ENCODE assay signal across 13 mouse cellular contexts in the genomic region with DNA sequence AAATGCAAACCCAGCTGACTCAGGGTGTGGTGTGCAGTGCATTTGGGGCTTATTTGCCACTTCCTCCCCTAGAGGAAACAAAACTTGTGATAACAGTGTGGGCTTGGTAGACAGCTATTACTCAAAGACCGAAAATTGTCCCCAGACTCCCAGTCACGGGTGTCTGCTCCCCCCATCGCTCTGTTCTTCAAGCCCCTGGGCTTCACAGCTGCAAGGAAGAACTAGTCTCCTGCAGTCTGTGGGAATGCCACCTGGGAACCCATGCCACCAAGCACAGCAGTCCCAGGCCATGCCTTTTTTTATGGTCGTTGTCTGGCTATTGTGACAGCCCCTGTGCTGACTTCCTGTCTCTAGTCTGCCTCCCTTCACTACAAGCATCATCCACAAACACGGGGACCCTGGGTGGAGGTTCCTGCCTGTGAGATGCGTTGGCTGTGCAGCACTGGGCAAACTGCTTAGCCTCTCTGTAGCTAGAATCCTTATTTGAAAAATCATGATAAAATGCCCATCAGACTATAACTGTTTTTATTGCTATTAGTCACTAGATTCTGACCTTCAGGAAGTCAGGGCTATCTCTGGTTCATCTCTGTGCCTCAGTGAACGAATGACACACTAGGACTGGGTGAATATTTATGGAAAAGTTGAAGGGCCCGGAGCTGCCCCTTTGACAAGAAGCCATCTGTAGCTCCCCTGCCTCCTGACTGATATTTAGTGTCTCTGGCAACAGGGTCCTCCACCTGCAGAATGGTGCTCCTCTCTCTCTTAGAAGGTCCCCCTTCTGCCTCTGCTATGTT. TPM values are rescaled to one million over a fixed set of nuclear protein-coding genes. Genes with fewer than 3 reads are reported as not detected.
DNase-seq lines count a peak whose midpoint lies in the region; ATAC-seq and TF ChIP-seq lines count a peak whose summit lies in the region.
"Had no signal": no experiment of that assay in that cellular context is flagged by ENCODE, and none has a peak within 500 bp of the region (broad histone marks: within the 10 kb centered on the region; RNA-seq: fewer than 3 reads in every experiment).

No protein-coding gene starts in this region.

- H3K27me3 ChIP-seq in heart, embryonic 10.5 days (ENCODE audit: insufficient read depth, poor library complexity, severe bottlenecking), result peaks cover 28% of the 10 kb centered on the region
- no peaks in the 10 kb centered on the region for H3K27me3 ChIP-seq in MEL (ENCODE audit: control insufficient read depth in 1 of 2, insufficient read depth in 2 of 2, low read length in 2 of 2)
- no peaks in the 10 kb centered on the region for H3K27me3 ChIP-seq in midbrain, postnatal 0 days (ENCODE audit: insufficient read depth, low read length)
- H3K27me3 ChIP-seq in intestine, postnatal 0 days (replicated peaks; ENCODE audit: control insufficient read depth, insufficient read depth, low read length), result no peaks in the 10 kb centered on the region

- TF ChIP-seq CTCF in MEL (IDR thresholded peaks at IDR 0.05 in 2 of 3, conservative IDR thresholded peaks at IDR 0.05 in 1 of 3; ENCODE audit: control insufficient read depth in 1 of 3, insufficient read depth in 1 of 3, low read depth in 2 of 3, low read length in 3 of 3, poor library complexity in 1 of 3, severe bottlenecking in 1 of 3), result no peak
- TF ChIP-seq CTCF in midbrain, postnatal 0 days (IDR thresholded peaks at IDR 0.05), result no peak
- TF ChIP-seq CTCF in intestine, postnatal 0 days (IDR thresholded peaks at IDR 0.05; ENCODE audit: low read depth), result no peak

- peak in 1 of 2 experiments; percentile 65; a peak in 2 of 4 replicates for TF ChIP-seq POLR2A in MEL (IDR thresholded peaks at IDR 0.05; ENCODE audit: control insufficient read depth in 1 of 2, insufficient read depth in 1 of 2, low read depth in 1 of 2, low read length in 2 of 2, poor library complexity in 1 of 2)

- no peak overlapping the region for H3K4me2 ChIP-seq in midbrain, postnatal 0 days (ENCODE audit: low read depth, low read length, poor library complexity, severe bottlenecking)
- H3K4me2 ChIP-seq in intestine, postnatal 0 days (replicated peaks; ENCODE audit: low read depth), result no peak overlapping the region

- peak overlapping the region; percentile 32; the same call in 1 of the 2 replicates for H3K27ac ChIP-seq in heart, embryonic 10.5 days
- peak overlapping the region; percentile 85 for H3K27ac ChIP-seq in MEL (ENCODE audit: control insufficient read depth, low read depth, low read length)
- no peak overlapping the region for H3K27ac ChIP-seq in midbrain, postnatal 0 days (ENCODE audit: low read depth, low read length)
- no peak overlapping the region for H3K27ac ChIP-seq in intestine, postnatal 0 days (ENCODE audit: low read depth, low read length)

- peak; percentile 66 to 74 for TF ChIP-seq EP300 in MEL (IDR thresholded peaks at IDR 0.05; ENCODE audit: low read depth in 1 of 2, low read length in 2 of 2)

- intact Hi-C loops in heart, postnatal 25 days (cut with DNase I), result no loop called here

- H3K9me3 ChIP-seq in heart, embryonic 10.5 days, result no peaks in the 10 kb centered on the region
- no peaks in the 10 kb centered on the region for H3K9me3 ChIP-seq in MEL (replicated peaks; ENCODE audit: insufficient read depth, low read length)
- no peaks in the 10 kb centered on the region for H3K9me3 ChIP-seq in midbrain, postnatal 0 days (ENCODE audit: low read length)
- no peaks in the 10 kb centered on the region for H3K9me3 ChIP-seq in intestine, postnatal 0 days (ENCODE audit: control insufficient read depth)

- no peak for DNase-seq in heart, embryonic 10.5 days (ENCODE audit: low spot score)
- no peak for DNase-seq in heart, adult 8-10 months (ENCODE audit: low spot score)
- DNase-seq in MEL (ENCODE audit: low read depth, low spot score), result peak; percentile 80
- DNase-seq in thymus, postnatal 10 days (ENCODE audit: low spot score in 2 of 2), result peak; percentile 51 to 57
- DNase-seq in midbrain, postnatal 0 days (ENCODE audit: low spot score), result no peak
- no peak for DNase-seq in heart, postnatal 25 days (ENCODE audit: low spot score)
- DNase-seq: forebrain, postnatal 0 days; heart, adult 18-20 months; kidney, postnatal 25 days; right cerebral cortex, adult 18-20 months had no signal

- H3K36me3 ChIP-seq in heart, embryonic 10.5 days, result no peaks in the 10 kb centered on the region
- H3K36me3 ChIP-seq in MEL (ENCODE audit: control insufficient read depth in 1 of 2, insufficient read depth in 2 of 2, low read length in 2 of 2), result peaks cover 0 to 19% of the 10 kb centered on the region in 2 experiments; a peak in 2 of 4 replicates
- no peaks in the 10 kb centered on the region for H3K36me3 ChIP-seq in midbrain, postnatal 0 days (ENCODE audit: insufficient read depth, low read length)
- H3K36me3 ChIP-seq in intestine, postnatal 0 days (ENCODE audit: control insufficient read depth, insufficient read depth), result no peaks in the 10 kb centered on the region

- no peaks in the 10 kb centered on the region; the same call in 1 of the 2 replicates for H3K79me2 ChIP-seq in MEL (ENCODE audit: control insufficient read depth, insufficient read depth, low read length, poor library complexity)

- WGBS in heart, embryonic 10.5 days, result 53% methylated on average over 8 of the region's 8 CpGs
- 61% methylated on average over 8 of the region's 8 CpGs for WGBS in midbrain, postnatal 0 days
- 55% methylated on average over 8 of the region's 8 CpGs for WGBS in intestine, postnatal 0 days

- peaks cover 39% of the 10 kb centered on the region for H3K4me1 ChIP-seq in heart, embryonic 10.5 days
- peaks cover 12 to 21% of the 10 kb centered on the region in 2 experiments for H3K4me1 ChIP-seq in MEL (ENCODE audit: control insufficient read depth in 1 of 2, insufficient read depth in 2 of 2, low read length in 2 of 2)
- no peaks in the 10 kb centered on the region for H3K4me1 ChIP-seq in midbrain, postnatal 0 days (ENCODE audit: insufficient read depth, low read length)
- H3K4me1 ChIP-seq in intestine, postnatal 0 days (replicated peaks; ENCODE audit: control insufficient read depth, insufficient read depth, low read length), result no peaks in the 10 kb centered on the region

- TF ChIP-seq RAD21 in MEL (IDR thresholded peaks at IDR 0.05; ENCODE audit: low read depth, low read length), result no peak

- ATAC-seq in megakaryocyte, adult 5-6 weeks (ENCODE audit: poor library complexity, severe bottlenecking), result peak; percentile 74
- no peak for ATAC-seq in midbrain, postnatal 0 days (ENCODE audit: low FRiP score)
- no peak for ATAC-seq in intestine, postnatal 0 days
- ATAC-seq: forebrain, postnatal 0 days had no signal

- peak overlapping the region; percentile 58 for H3K9ac ChIP-seq in MEL (ENCODE audit: control insufficient read depth, low read depth, low read length, poor library complexity, severe bottlenecking)
- H3K9ac ChIP-seq in midbrain, postnatal 0 days (replicated peaks; ENCODE audit: low read length, poor library complexity, severe bottlenecking), result no peak overlapping the region
- no peak overlapping the region for H3K9ac ChIP-seq in intestine, postnatal 0 days (ENCODE audit: low read depth, low read length)
- H3K9ac ChIP-seq: forebrain, postnatal 0 days had no signal

- H3K4me3 ChIP-seq in heart, embryonic 10.5 days, result no peak overlapping the region
- peak overlapping the region; percentile 35 to 43 for H3K4me3 ChIP-seq in MEL (ENCODE audit: control insufficient read depth in 1 of 2, insufficient read depth in 1 of 2, low read depth in 2 of 2, low read length in 2 of 2)
- H3K4me3 ChIP-seq in midbrain, postnatal 0 days (ENCODE audit: low read depth, low read length), result no peak overlapping the region
- H3K4me3 ChIP-seq in intestine, postnatal 0 days (ENCODE audit: low read depth, low read length), result no peak overlapping the region
- H3K4me3 ChIP-seq: myocyte had no signal

TF ChIP-seq in MEL, 35 proteins besides CTCF, POLR2A, EP300 and RAD21 (continues in another document):
- TF ChIP-seq ELF1 (IDR thresholded peaks at IDR 0.05; ENCODE audit: low read depth, low read length) (no peak), KAT2A (conservative IDR thresholded peaks at IDR 0.05; ENCODE audit: low read depth, low read length) (no peak), MEF2A (IDR thresholded peaks at IDR 0.05; ENCODE audit: extremely low read depth, insufficient replicate concordance, low read depth, low read length, poor library complexity, severe bottlenecking) (no peak), ZMIZ1 (IDR thresholded peaks at IDR 0.05; ENCODE audit: low read depth, low read length) (peak; percentile 63; the same call in 1 of the 2 replicates), POLR2AphosphoS5 (IDR thresholded peaks at IDR 0.05; ENCODE audit: borderline replicate concordance, low read depth, low read length) (no peak), SMC3 (IDR thresholded peaks at IDR 0.05; ENCODE audit: low read depth, low read length) (no peak), ZNF384 (IDR thresholded peaks at IDR 0.05; ENCODE audit: low read depth, low read length) (no peak), TBP (IDR thresholded peaks at IDR 0.05; ENCODE audit: low read depth, low read length) (peak; percentile 72), USF1 (IDR thresholded peaks at IDR 0.05; ENCODE audit: low read depth, low read length) (no peak), MYC (IDR thresholded peaks at IDR 0.05; ENCODE audit: low read depth, low read length) (no peak), CHD2 (IDR thresholded peaks at IDR 0.05; ENCODE audit: low read length) (no peak), POLR2AphosphoS2 (IDR thresholded peaks at IDR 0.05; ENCODE audit: low read length) (no peak), CHD1 (IDR thresholded peaks at IDR 0.05; ENCODE audit: low read depth, low read length) (no peak), MYB (IDR thresholded peaks at IDR 0.05; ENCODE audit: low read depth, low read length) (no peak), TCF12 (IDR thresholded peaks at IDR 0.05; ENCODE audit: low read depth, low read length) (peak; percentile 38; the same call in 1 of the 2 replicates), GATA1 (IDR thresholded peaks at IDR 0.05; ENCODE audit: low read depth, low read length) (peak; percentile 69), NELFE (IDR thresholded peaks at IDR 0.05; ENCODE audit: low read depth, low read length) (peak; percentile 48)

RNA-seq across cellular contexts. Expression of gene Rab11fip4, which starts 50.1 kb away (rescaled TPM):
- polyA plus RNA-seq in heart, embryonic 10.5 days (2016; fragmentation: Nextera tagmentation; extraction: Ambion mirVana), result 1.2 and 3.5 TPM in 2 replicates
- total RNA-seq in heart, adult 8-10 months (2022), result under 1 TPM in 3 of 4 experiments, not detected in 1; 0.05 to 0.40 (median 0.06) TPM
- under 0.01 TPM in 1 of 2 replicates, not detected in the other for total RNA-seq in MEL (2012; rRNA removed)
- under 1 TPM in 1 of 2 experiments, not detected in 1; 0.03 TPM for polyA plus RNA-seq in MEL (2012; ENCODE audit: insufficient read depth in 1 of 2, insufficient read length in 2 of 2, low read depth in 1 of 2, low replicate concordance in 2 of 2, missing spikeins in 1 of 2)
- 3.7 and 4.9 TPM in 2 replicates for total RNA-seq in megakaryocyte, adult 5-6 weeks (2015)
- 13.3 and 17.8 TPM in 2 replicates for total RNA-seq in megakaryocyte, adult 5-6 weeks (2017)
- total RNA-seq in midbrain, postnatal 0 days (2014; rRNA removed), result 68.1 and 68.3 TPM in 2 replicates
- polyA plus RNA-seq in midbrain, postnatal 0 days (2015; fragmentation: Nextera tagmentation; extraction: Ambion mirVana), result 19.0 and 19.9 TPM in 2 replicates
- under 1 TPM; 0.06 to 0.29 TPM for total RNA-seq in heart, postnatal 25 days (2021)
- 1.5 and 1.7 TPM in 2 replicates for polyA plus RNA-seq in intestine, postnatal 0 days (2015; fragmentation: Nextera tagmentation; extraction: Ambion mirVana)

Comparison
In these comparisons a context has a peak if more than half of its experiments do, and no peak if none do; other contexts are left out.
1. DNase-seq: peak in MEL (single experiment) and thymus, postnatal 10 days (2 of 2); none in heart, embryonic 10.5 days (single experiment), heart, adult 8-10 months (single experiment), midbrain, postnatal 0 days (single experiment) and heart, postnatal 25 days (single experiment).
2. H3K27ac ChIP-seq: peak in heart, embryonic 10.5 days (single experiment) and MEL (single experiment); none in midbrain, postnatal 0 days (single experiment) and intestine, postnatal 0 days (single experiment).
3. H3K4me3 ChIP-seq: peak in MEL (2 of 2); none in heart, embryonic 10.5 days (single experiment), midbrain, postnatal 0 days (single experiment) and intestine, postnatal 0 days (single experiment).